In genomic region chr2:129296086-129296485, GRCm38 (mm10) we compare ENCODE assay signal across 8 mouse cellular contexts. TPM values are rescaled to one million over a fixed set of nuclear protein-coding genes. Genes with fewer than 3 reads are reported as not detected.
DNase-seq lines count a peak whose midpoint lies in the region; ATAC-seq and TF ChIP-seq lines count a peak whose summit lies in the region.

No protein-coding gene starts in this region.

- peaks cover 12% of the 10 kb centered on the region for H3K4me1 ChIP-seq in kidney, embryonic 16.5 days (ENCODE audit: insufficient read depth, low read length)
- H3K4me1 ChIP-seq in bone marrow macrophage, adult 2 months (ENCODE audit: control insufficient read depth, insufficient read depth, low read length): peaks cover 4% of the 10 kb centered on the region; the same call in 1 of the 2 replicates
- H3K4me1 ChIP-seq in hindbrain, embryonic 14.5 days (replicated peaks; ENCODE audit: control insufficient read depth, insufficient read depth, low read length): no peaks in the 10 kb centered on the region
- H3K4me1 ChIP-seq in midbrain, embryonic 15.5 days: peaks cover 10% of the 10 kb centered on the region

- H3K36me3 ChIP-seq in kidney, embryonic 16.5 days (ENCODE audit: insufficient read depth, low read length): 0 out of 2 replicates have a peak, but pooled peaks cover 4% of the 10 kb centered on the region
- H3K36me3 ChIP-seq in hindbrain, embryonic 14.5 days (replicated peaks; ENCODE audit: control insufficient read depth, insufficient read depth): no peaks in the 10 kb centered on the region
- no peaks in the 10 kb centered on the region for H3K36me3 ChIP-seq in midbrain, embryonic 15.5 days (replicated peaks)

- H3K9ac ChIP-seq in kidney, embryonic 16.5 days (replicated peaks; ENCODE audit: low read length): peak overlapping the region; percentile 77
- H3K9ac ChIP-seq in hindbrain, embryonic 14.5 days: no peak overlapping the region; the same call in 1 of the 2 replicates
- H3K9ac ChIP-seq in midbrain, embryonic 15.5 days: no peak overlapping the region

- TF ChIP-seq POLR2A in bone marrow macrophage, adult 2 months (IDR thresholded peaks at IDR 0.05; ENCODE audit: borderline replicate concordance, low read depth, low read length): no peak

- H3K27ac ChIP-seq in kidney, embryonic 16.5 days (ENCODE audit: low read length): no peak overlapping the region
- no peak overlapping the region for H3K27ac ChIP-seq in bone marrow macrophage, adult 2 months (ENCODE audit: insufficient read depth, low read depth, low read length)
- no peak overlapping the region for H3K27ac ChIP-seq in hindbrain, embryonic 14.5 days
- no peak overlapping the region for H3K27ac ChIP-seq in midbrain, embryonic 15.5 days

- peak overlapping the region; percentile 65 for H3K4me2 ChIP-seq in kidney, embryonic 16.5 days (replicated peaks; ENCODE audit: low read depth, low read length)
- H3K4me2 ChIP-seq in hindbrain, embryonic 14.5 days (replicated peaks): peak overlapping the region; percentile 82
- peak overlapping the region; percentile 84 for H3K4me2 ChIP-seq in midbrain, embryonic 15.5 days

- 68% methylated on average over 5 of the region's 5 CpGs for WGBS in kidney, embryonic 16.5 days
- WGBS in hindbrain, embryonic 14.5 days: 48% methylated on average over 5 of the region's 5 CpGs
- WGBS in midbrain, embryonic 15.5 days: 47% methylated on average over 5 of the region's 5 CpGs

- H3K9me3 ChIP-seq in kidney, embryonic 16.5 days (ENCODE audit: low read length): no peaks in the 10 kb centered on the region
- H3K9me3 ChIP-seq in hindbrain, embryonic 14.5 days (ENCODE audit: control insufficient read depth, low read length): no peaks in the 10 kb centered on the region
- no peaks in the 10 kb centered on the region for H3K9me3 ChIP-seq in midbrain, embryonic 15.5 days

- DNase-seq in kidney, postnatal 36 days: no peak
- DNase-seq in hindbrain, embryonic 14.5 days (ENCODE audit: low spot score): no peak
- DNase-seq in cerebellum, postnatal 25 days: no peak
- no peak for DNase-seq in ovary, adult 18-20 months (ENCODE audit: low spot score)
- DNase-seq in urinary bladder, postnatal 14 days (ENCODE audit: low spot score): no peak

- ATAC-seq in kidney, embryonic 16.5 days (ENCODE audit: low FRiP score, low TSS enrichment): no peak
- no peak for ATAC-seq in hindbrain, embryonic 14.5 days (ENCODE audit: low FRiP score)
- no peak for ATAC-seq in midbrain, embryonic 15.5 days (replicated peaks)

- peak overlapping the region; percentile 73 for H3K4me3 ChIP-seq in kidney, embryonic 16.5 days (ENCODE audit: low read length)
- H3K4me3 ChIP-seq in bone marrow macrophage, adult 2 months (ENCODE audit: insufficient read depth, low read length): peak overlapping the region; percentile 90
- peak overlapping the region; percentile 46; the same call in 1 of the 2 replicates for H3K4me3 ChIP-seq in hindbrain, embryonic 14.5 days (replicated peaks; ENCODE audit: low read length)
- H3K4me3 ChIP-seq in midbrain, embryonic 15.5 days: peak overlapping the region; percentile 78; the same call in 1 of the 2 replicates

- H3K27me3 ChIP-seq in kidney, embryonic 16.5 days (ENCODE audit: insufficient read depth, low read length): 0 out of 2 replicates have a peak, but pooled peaks cover 3% of the 10 kb centered on the region
- H3K27me3 ChIP-seq in hindbrain, embryonic 14.5 days (ENCODE audit: control insufficient read depth, insufficient read depth, low read length): no peaks in the 10 kb centered on the region
- H3K27me3 ChIP-seq in midbrain, embryonic 15.5 days (replicated peaks): no peaks in the 10 kb centered on the region

- TF ChIP-seq CTCF in bone marrow macrophage, adult 2 months (IDR thresholded peaks at IDR 0.05; ENCODE audit: low read depth, low read length): no peak

RNA-seq across cellular contexts. Expression of gene Ckap2l, which starts 0.9 kb away (rescaled TPM):
- 43.7 and 52.2 TPM in 2 replicates for polyA plus RNA-seq in kidney, embryonic 16.5 days (2015; fragmentation: Nextera tagmentation; extraction: Ambion mirVana)
- polyA plus RNA-seq in bone marrow macrophage, adult 2 months (2012; ENCODE audit: insufficient read depth, insufficient read length, missing spikeins): 22.2 and 24.5 TPM in 2 replicates
- polyA plus RNA-seq in hindbrain, embryonic 14.5 days (2014; fragmentation: Nextera tagmentation; extraction: Ambion mirVana): 9.8 and 13.6 TPM in 2 replicates
- 6.7 and 8.8 TPM in 2 replicates for polyA plus RNA-seq in midbrain, embryonic 15.5 days (2015; fragmentation: Nextera tagmentation; extraction: Ambion mirVana)

RNA-seq across cellular contexts. Expression of gene Il1a, which starts 13.7 kb away (rescaled TPM):
- not detected in 2 replicates for polyA plus RNA-seq in kidney, embryonic 16.5 days (2015; fragmentation: Nextera tagmentation; extraction: Ambion mirVana)
- polyA plus RNA-seq in bone marrow macrophage, adult 2 months (2012; ENCODE audit: insufficient read depth, insufficient read length, missing spikeins): not detected in 2 replicates
- 0.14 and 0.31 TPM in 2 replicates for polyA plus RNA-seq in hindbrain, embryonic 14.5 days (2014; fragmentation: Nextera tagmentation; extraction: Ambion mirVana)
- 0.13 and 0.29 TPM in 2 replicates for polyA plus RNA-seq in midbrain, embryonic 15.5 days (2015; fragmentation: Nextera tagmentation; extraction: Ambion mirVana)
